Mouse (Mus musculus) gastrocnemius, postnatal 4 days (tissue): ENCODE data around the gene Ccdc9b. TPM values are rescaled to one million over a fixed set of nuclear protein-coding genes. Genes with fewer than 3 reads are reported as not detected.

Source experiments
- DNase-seq, 2 experiments: peaks; one replicate each; pipeline ENCODE4 v3.0.0; 2021 to 2022; ENCODE audit warnings: low spot score in 2 of 2, mixed read lengths in 2 of 2
- total RNA-seq, 2 experiments: library from RNA; stranded (reverse); gene quantifications; 2 replicates each; pipeline ENCODE4 v1.2.3; 2021

Gene Ccdc9b
- total RNA-seq, 2 experiments from 2014 or later, result 11.0 to 12.8 TPM

DNA sequence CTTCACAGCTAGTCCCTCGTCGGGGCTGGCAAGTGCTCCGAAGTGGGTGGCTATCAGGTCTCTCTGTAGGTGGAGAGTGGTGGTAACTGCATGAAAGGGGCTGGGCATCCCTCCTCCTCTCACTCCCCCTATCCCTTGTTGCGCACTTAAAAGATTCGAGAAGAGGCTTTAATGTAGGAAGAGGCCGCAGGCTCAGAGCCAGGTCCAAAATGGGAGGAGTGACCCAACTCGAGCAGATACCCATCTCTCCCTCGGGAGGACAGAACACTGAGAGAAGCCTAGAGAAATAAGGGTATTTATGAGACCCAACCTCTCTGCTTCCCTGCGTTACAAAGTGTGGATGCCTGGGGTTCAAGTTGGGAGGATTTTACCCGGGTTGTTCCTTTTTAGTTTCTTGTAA is 16.6 kb upstream of the Ccdc9b start:
- DNase-seq, result no peak

- DNase-seq, result no peak
These were observed 16.0 kb upstream of the Ccdc9b start for GRCm38 (mm10) chr2:118778418-118778817.

GRCm38 (mm10) chr2:118776295-118776694 is 13.8 kb upstream of the Ccdc9b start:
- no peak for DNase-seq

DNA sequence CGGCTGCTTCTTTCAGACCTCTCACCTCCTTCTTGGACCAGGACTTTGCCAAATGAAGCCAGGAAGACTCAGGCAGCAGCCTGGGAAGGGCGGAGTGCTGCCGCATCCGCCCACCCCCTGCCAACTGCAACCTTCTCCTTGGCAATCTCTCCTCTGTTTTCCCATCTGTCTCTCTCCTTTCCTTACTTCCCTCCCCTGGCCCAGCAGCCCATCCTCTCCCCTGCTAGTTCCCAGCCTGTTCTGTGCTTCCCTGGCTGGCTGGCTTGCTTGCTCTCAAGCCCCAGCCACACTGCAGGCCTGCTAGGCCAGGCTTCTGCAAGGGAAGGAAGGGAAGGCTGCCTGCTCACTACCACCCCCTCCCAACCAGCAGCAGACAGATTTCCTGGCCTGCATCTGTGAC is 13.4 kb upstream of the Ccdc9b start:
- DNase-seq, result no peak

GRCm38 (mm10) chr2:118775396-118775795 is 12.9 kb upstream of the Ccdc9b start:
- DNase-seq, result no peak

- no peak for DNase-seq
These were observed 12.1 kb upstream of the Ccdc9b start for GRCm38 (mm10) chr2:118774536-118774935.

DNA sequence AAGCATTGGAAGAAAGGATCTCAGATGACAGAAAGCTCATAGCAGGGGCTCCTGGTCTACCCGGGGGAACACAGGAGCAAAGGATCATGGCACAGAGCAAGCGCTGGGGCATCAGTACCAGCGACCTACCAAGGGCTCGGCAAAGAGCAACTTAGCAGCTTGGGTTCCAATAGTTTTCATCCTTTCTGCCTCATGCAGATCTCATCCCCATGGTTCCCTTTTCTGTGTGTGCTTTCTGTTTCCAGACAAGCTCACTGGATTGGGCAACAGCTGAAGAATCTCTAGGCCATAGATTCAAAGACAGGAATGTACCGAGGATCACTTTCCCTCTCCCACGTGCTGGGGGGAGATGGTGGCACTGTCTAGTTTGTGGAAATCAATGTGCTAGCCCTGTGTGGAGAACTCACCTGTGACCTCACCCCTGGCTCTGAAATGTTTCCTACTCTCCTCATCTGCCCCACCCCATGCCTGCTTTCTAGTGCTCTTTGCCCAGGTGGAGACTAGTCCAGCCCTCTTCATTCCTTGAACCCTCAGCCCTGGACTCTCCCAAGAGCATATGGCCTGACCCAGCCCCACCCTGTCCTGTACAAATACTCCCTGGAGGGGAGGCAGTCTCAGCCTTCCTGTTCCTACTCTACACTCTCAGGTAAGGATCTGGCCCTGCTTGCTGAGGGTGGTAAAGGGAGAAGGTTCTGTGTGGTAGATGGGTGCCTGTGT is 9.9 kb upstream of the Ccdc9b start, which contains the start of gene Phgr1:
Phgr1 (plus strand) TSS at position 612 of the 717 bp plus-strand sequence.
- no peak for DNase-seq

GRCm38 (mm10) chr2:118766041-118767033 is 3.9 kb upstream of the Ccdc9b start:
- no peak for DNase-seq

- DNase-seq, result no peak
These were observed 2.4 kb upstream of the Ccdc9b start for GRCm38 (mm10) chr2:118764875-118765274.

GRCm38 (mm10) chr2:118764094-118764831 is 1.8 kb upstream of the Ccdc9b start:
- no peak for DNase-seq

GRCm38 (mm10) chr2:118763469-118763868 is 1.0 kb upstream of the Ccdc9b start:
- DNase-seq, result no peak

GRCm38 (mm10) chr2:118762784-118763148 is 305 bp upstream of the Ccdc9b start:
- no peak for DNase-seq

GRCm38 (mm10) chr2:118761358-118761757 is 1.1 kb downstream of the Ccdc9b start:
- DNase-seq, result no peak

DNA sequence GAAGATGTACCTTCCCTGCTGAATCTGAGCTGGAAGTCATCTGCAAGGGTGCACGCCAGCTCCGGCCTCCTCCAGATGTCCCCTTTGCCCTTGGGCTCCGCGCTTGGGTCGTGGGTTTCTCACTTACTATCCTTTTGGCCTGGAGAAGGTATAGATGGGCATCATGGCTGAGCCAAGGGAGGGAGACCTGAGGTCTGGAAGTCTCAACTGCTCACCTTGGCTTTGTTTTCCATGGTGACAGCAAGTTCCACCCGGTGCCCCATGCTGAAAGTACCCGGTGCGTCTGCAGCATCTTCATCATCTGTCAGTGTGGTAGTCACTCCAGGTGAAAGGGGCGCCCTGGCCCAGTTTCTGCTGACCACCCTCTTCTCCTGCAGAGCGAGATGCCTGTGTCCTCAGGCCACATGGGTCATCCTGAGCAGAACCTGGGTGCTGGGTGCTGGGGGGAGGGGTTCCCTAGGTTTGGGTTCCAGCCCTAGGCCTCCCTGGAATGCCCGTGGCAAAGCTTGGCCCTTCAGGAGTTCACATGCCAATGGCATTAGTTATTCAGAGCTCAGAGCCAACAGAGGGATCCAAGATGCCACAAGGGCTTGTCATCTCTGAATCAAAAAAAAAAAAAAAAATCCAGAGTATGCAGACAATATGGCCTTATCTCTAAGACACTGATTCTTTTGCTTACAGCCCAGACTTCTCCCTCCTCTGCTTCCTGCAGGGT is 2.0 kb downstream of the Ccdc9b start:
- no peak for DNase-seq

- DNase-seq, result no peak
These were observed 2.6 kb downstream of the Ccdc9b start for GRCm38 (mm10) chr2:118759828-118760227.

GRCm38 (mm10) chr2:118756103-118756502 is 6.4 kb downstream of the Ccdc9b start:
- DNase-seq, result no peak

- DNase-seq, result no peak
These were observed 7.1 kb downstream of the Ccdc9b start for GRCm38 (mm10) chr2:118755407-118755806.

GRCm38 (mm10) chr2:118754143-118754542 is 8.3 kb downstream of the Ccdc9b start:
- no peak for DNase-seq

GRCm38 (mm10) chr2:118752792-118753108 is 9.7 kb downstream of the Ccdc9b start:
- DNase-seq, result no peak

GRCm38 (mm10) chr2:118751896-118752791 is 10.3 kb downstream of the Ccdc9b start:
- no peak for DNase-seq
